Mouse (Mus musculus): ENCODE measurements around the gene Napepld. TPM values are rescaled to one million over a fixed set of nuclear protein-coding genes. Genes with fewer than 3 reads are reported as not detected.
"Not testable (repeated sequence)": the region's sequence is repeated elsewhere in the genome, so short reads cannot be mapped to it uniquely, and the experiment has no call there.

Napepld gene
- polyA plus RNA-seq, 1 experiment from 2014 or later, result 5.5 TPM

GRCm38 (mm10) chr5:21616450-21617009 lies 84.7 kb downstream of the Napepld start:
- Histone ChIP-seq H3K36me3 (no peaks in the 10 kb centered on the region), H3K4me2 (replicated peaks) (no peak overlapping the region), H3K4me3 (no peak overlapping the region), H3K27ac (no peak overlapping the region), H3K4me1 (no peaks in the 10 kb centered on the region), H3K9me3 (no peaks in the 10 kb centered on the region), H3K9ac (no peak overlapping the region), H3K27me3 (replicated peaks) (no peaks in the 10 kb centered on the region)
- WGBS, result 79% methylated on average over 3 of the region's 3 CpGs
- ATAC-seq (ENCODE audit: low FRiP score, low read depth), result no peak

DNA sequence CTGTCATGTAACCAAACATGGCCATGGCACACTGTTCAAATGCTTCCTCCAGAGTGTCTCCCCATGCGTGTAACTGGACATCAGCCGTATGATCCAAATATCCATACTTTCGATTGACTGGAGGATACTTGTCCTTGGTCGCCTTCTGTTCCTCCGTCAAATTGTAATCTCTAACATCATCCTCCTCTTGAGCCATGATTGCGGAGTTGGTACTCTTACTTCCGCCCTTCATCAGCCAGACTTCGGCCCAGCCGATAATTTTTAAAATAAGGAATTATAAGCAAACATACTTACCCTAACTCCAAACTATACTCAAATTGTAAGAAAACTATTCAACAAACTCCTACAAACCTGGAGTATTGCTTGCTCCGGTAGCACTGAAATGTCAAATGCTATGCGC lies 86.9 kb downstream of the Napepld start:
- not testable (repeated sequence) for H3K27me3 ChIP-seq (replicated peaks); H3K9me3 ChIP-seq; H3K4me3 ChIP-seq; H3K4me1 ChIP-seq; H3K27ac ChIP-seq; ATAC-seq (ENCODE audit: low FRiP score, low read depth); H3K9ac ChIP-seq; H3K4me2 ChIP-seq (replicated peaks); H3K36me3 ChIP-seq
- 98% methylated on average over 11 of the region's 11 CpGs for WGBS

Other genes with a start within 250 kb of the Napepld start
- 13.5 and 14.0 TPM in 2 replicates for gene Lrrc17, start 157.8 kb downstream of the Napepld start, polyA plus RNA-seq (2016; fragmentation: Nextera tagmentation; extraction: Ambion mirVana)
- 0.22 and 0.39 TPM in 2 replicates for gene Fbxl13, start 55.8 kb downstream of the Napepld start, polyA plus RNA-seq (2016; fragmentation: Nextera tagmentation; extraction: Ambion mirVana)
- 64.4 and 69.6 TPM in 2 replicates for gene Armc10, start 55.6 kb downstream of the Napepld start, polyA plus RNA-seq (2016; fragmentation: Nextera tagmentation; extraction: Ambion mirVana)
- 82.7 and 83.2 TPM in 2 replicates for gene Pmpcb, start 35.7 kb upstream of the Napepld start, polyA plus RNA-seq (2016; fragmentation: Nextera tagmentation; extraction: Ambion mirVana)
- 83.2 and 84.6 TPM in 2 replicates for gene Dnajc2, start 83.9 kb upstream of the Napepld start, polyA plus RNA-seq (2016; fragmentation: Nextera tagmentation; extraction: Ambion mirVana)
- 210 and 220 TPM in 2 replicates for gene Psmc2, start 83.9 kb upstream of the Napepld start, polyA plus RNA-seq (2016; fragmentation: Nextera tagmentation; extraction: Ambion mirVana)
- gene Slc26a5, start 164.2 kb upstream of the Napepld start, polyA plus RNA-seq (2016; fragmentation: Nextera tagmentation; extraction: Ambion mirVana), result not detected in 2 replicates